Mouse (Mus musculus) spleen, adult 2 months (tissue): ENCODE measurements around the gene Meis2.

Experiments used
- CTCF ChIP-seq: fragments of 200-500 bp; IDR thresholded peaks from 2 replicates; pipeline ENCODE4 v1.5.1; 2011; ENCODE audit warnings: mild to moderate bottlenecking, inconsistent platforms; ENCODE audit not compliant: insufficient read depth, insufficient read length, insufficient replicate concordance; ENCODE audit errors: extremely low read depth
- POLR2A ChIP-seq: fragments of 200-500 bp; IDR thresholded peaks from 2 replicates; pipeline ENCODE4 v1.6.1; 2011; ENCODE audit warnings: low read depth, low read length, inconsistent platforms

- no peak for TF ChIP-seq CTCF
- TF ChIP-seq POLR2A = no peak
These were observed 1.1 kb downstream of the Meis2 start for GRCm38 (mm10) chr2:116064521-116064920.
